Mouse (Mus musculus) kidney, postnatal 36 days (tissue): ENCODE results near the gene Retreg1.

Experiments
- DNase-seq, 2 experiments: peaks; one replicate each; pipeline ENCODE4 v3.0.0; 2021 to 2022; ENCODE audit warnings: mixed read lengths in 2 of 2

Gene Retreg1

DNA sequence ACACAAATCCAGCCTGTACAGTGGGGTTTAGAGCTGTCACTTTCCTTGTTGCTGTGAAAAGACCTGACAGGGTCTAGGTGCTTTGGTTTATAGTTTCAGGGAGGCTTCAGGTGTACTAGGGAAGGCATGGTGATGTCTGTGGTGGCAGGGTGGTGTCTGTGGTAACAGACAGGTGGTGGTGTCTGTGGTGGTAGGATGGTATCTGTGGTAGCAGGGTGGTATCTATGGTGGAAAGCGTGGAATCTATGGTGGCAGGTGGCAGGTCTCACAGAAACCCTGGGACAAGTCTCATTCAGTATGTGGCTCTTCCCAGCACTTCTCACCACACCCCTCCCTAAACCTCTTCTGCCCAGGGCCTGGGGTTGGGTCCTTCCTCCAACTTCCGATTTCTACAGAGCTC lies 8.7 kb upstream of the Retreg1 start:
- no peak for DNase-seq

GRCm38 (mm10) chr15:25834920-25835674 lies 7.9 kb upstream of the Retreg1 start:
- DNase-seq, result no peak

DNA sequence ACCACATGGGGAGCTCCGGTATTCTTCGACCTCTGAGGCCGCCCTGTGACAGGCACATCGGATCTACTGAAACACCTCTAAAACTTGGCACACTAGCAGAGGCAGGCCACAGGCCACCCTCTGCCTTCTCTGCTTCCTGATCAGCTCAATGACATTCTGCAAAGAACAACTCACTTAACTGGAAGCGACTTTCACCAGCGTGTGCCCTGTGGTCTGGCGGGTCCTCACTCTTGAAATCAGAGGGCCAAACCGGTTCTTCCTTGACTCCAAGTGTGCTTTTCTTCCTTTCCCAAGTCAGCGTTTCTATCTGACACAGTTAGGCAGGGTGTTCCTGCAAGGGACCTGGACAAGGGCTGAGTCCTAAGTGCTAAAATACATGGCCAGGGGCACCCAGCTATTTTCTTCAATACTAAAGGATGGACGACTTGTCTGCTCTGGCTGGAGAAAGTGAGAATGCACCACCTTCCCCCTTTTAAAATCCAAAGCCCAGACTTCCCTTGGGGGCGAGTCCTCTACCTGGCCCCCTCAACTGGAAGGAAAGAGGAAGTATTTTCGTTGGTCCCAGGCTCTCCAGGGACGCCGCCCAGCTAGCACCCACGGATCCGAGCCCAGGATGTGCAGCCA lies 406 bp upstream of the Retreg1 start:
- peak; percentile 26 to 27 for DNase-seq

DNA sequence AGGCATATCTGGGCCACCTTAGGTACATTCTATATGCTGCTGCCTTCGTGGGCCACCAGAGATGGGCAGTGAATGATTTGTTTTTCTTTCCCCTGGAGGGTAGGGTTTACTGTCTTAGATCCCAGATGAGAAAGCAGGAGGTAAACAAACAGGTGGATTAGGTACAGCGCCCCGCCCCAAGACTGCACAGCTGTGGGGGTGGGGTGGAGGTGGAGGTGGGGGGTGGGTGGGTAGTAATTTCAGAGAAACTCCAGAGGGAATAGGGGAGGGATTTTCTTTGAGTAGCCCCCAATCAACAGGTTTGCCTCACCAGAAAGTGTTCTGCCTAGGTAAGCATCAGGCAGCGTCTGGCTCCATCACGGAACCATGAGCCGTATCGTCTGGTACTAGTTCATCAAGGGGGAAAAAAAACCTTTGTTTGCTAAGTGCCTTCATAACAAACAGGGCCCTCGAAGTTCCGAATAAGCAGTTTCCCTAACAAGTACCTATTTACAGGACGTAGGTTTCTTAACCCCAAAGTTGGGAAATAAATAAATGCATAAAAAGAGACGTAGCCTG lies 1.1 kb downstream of the Retreg1 start:
- peak; percentile 37 to 47 for DNase-seq

DNA sequence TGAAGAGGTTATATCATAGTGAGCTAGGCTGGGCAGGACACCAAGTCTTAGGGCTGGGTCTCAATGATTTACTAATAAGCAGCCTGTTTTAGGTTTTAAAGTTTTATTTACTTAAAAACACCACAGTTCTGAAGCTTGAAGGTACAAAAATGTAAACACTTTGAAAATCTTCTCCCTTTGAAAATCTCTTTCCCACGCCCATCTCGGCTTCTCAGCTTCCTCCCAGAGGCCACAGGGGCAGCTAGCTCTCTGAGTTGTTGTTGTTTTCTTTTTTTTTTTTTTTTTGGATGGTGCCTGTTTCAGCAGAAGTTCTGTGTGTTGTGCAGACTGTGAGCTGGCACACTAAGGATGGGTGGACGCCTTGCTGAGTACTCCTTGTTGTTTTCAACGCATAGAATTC lies 1.8 kb downstream of the Retreg1 start:
- peak in 1 of 2 experiments; percentile 22 for DNase-seq

DNA sequence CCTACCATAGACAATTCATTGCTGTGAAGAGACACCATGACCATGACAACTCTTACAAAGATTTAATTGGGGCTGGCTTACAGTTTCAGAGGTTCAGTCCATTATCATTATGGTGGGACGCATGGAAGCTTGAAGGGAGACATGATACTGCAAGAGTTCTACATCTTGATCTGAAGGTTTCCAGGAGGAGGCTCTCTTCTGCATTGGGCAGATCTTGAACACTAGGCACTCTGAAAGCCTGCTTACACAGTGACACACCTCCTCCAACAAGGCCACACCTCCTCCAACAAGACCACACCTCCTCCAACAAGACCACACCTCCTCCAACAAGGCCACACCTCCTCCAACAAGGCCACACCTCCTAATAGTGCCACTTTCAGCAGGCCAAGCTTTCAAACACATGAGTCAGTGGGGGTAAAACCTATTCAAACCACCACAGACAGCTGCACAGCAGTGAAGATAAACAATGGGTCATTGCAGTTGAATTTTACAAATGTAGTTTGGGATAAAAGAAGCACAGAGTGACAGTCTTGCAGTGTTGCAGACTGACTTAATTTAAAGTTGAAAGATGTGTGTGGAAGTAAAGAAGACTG lies 4.7 kb downstream of the Retreg1 start:
- no peak for DNase-seq

- no peak for DNase-seq
These were observed 7.6 kb downstream of the Retreg1 start for GRCm38 (mm10) chr15:25850552-25850951.

DNA sequence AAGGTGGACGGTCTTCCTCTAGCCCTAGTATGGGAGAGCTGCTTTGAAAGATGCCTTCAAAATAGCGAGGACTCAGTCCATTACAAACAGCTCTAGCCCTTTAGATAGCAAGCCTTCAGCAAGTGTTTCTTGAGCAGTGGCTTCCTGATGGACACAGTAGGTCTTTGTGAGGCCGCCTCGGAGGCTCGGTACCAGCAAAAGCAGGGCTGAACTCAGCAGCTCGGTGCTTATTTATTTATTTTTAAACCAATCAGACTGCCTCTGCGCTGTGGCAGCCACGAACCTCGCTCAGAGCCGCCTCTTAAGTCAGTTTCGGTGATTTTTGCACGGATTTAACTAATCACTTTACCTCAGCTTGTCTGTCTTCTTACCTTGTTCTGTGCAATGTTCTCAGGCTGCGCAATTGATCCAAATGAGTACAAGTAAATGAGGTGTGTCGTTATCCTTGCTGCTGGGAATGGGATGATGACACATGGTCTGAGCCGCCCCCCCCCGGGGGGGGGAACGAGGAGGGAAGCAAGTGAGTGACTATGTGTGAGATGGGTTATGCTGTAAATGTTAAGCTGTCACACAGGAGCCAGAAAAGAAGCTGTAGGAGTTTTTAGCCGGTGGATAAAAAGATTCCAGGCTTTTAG lies 11.4 kb downstream of the Retreg1 start:
- DNase-seq, result no peak

- peak; percentile 41 to 47 for DNase-seq
These were observed 15.7 kb downstream of the Retreg1 start for GRCm38 (mm10) chr15:25858611-25859058.

- DNase-seq, result no peak
These were observed 16.5 kb downstream of the Retreg1 start for GRCm38 (mm10) chr15:25859469-25859868.

DNA sequence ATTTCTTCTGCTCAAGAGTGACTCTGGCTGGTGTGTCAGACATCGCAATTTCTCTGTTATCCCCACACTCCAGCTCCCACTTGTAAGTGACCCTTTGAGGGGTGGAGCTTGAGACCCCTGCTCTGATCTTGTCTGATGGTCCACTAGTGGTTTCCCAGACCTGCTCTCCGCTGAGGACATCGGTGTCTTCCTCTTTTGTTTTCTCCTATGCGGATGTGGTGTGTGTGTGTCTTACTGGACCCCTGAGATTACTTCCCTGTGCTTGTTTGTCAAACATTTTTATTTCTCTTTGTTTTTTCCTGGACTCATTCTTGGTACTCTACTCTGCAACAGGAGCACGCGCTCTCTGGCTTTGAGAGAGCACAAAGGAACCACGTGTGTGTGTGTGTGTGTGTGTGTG lies 18.9 kb downstream of the Retreg1 start:
- DNase-seq, result no peak

DNA sequence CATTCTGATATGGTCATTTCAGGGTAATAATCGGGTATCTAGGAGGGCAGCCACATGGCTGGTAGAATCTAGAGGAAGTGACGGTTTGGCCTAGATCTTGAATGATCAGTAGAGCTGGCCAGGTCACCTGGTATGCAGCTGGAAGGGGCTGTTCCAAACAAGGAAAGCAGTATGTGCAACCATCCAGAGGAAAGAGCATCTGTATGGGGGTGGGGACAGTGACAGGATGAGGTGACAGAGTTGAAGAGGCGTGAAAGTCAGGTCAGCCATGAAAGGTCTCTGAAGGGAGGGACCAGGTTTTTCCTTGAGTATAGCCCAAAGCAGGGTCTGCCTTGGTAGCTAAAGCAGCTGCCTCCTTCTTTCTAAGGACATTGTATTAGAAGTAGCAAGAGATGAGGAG lies 22.6 kb downstream of the Retreg1 start:
- DNase-seq, result no peak

DNA sequence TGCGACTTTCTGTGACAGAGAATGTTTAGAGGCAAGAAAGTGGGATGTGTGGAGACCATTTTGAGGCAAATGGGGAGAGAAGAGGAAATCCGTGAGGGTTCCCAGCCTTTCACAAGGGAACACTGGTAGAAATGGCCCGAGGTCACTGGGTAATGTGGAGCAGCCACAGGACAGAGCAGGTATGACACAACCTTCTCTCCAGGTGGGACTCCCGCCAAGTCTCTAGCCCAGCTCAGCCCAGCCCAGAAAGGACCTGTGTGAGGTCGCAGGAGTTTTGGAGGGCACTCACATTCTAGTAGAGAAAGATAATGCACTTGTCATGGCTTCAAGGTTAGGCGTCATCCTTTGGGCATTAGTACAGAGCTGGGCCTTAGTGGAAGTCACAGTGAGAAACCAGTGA lies 23.1 kb downstream of the Retreg1 start:
- DNase-seq, result peak; percentile 42 to 50

DNA sequence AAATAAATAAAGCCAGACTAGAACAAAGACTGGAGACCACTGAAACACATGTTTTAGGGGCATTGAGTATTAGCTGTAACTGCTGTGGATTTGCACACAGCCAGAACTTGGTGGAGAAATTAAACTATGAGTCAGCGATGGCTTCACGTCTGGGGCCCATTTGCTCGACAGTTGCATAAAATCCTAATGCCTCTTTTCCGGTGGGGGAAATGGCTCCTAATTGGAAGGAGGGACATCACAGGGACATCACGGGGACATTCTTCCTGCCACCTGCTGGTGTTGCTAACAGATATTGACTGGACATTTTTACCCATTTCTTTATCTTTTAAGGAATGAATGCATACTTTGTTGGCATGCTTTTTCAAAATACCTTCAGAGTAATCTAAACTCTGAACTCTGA lies 26.1 kb downstream of the Retreg1 start:
- no peak for DNase-seq

DNA sequence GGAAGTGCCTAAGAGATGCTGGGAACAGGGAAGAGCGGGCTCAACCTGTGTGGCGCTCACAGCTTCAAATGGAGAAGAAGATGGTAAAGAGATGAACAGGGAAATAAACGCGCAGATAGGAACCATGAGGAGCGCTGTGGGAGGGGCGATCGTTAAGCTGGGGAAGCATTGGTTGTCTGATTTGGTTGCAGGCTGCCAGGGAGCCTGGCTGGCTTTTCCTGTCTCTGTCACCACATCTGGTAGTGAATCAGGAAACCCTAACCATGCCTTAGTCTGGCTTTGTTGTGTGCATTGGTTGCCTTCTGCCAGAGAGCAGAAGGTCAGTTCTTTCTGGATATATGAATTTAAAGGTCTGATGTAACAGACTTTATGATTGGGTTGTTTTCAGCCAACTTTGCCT lies 28.5 kb downstream of the Retreg1 start:
- DNase-seq, result no peak

GRCm38 (mm10) chr15:25872118-25872517 lies 29.1 kb downstream of the Retreg1 start:
- no peak for DNase-seq

- no peak for DNase-seq
These were observed 29.7 kb downstream of the Retreg1 start for GRCm38 (mm10) chr15:25872657-25873056.

GRCm38 (mm10) chr15:25873536-25873935 lies 30.6 kb downstream of the Retreg1 start:
- DNase-seq, result no peak

DNA sequence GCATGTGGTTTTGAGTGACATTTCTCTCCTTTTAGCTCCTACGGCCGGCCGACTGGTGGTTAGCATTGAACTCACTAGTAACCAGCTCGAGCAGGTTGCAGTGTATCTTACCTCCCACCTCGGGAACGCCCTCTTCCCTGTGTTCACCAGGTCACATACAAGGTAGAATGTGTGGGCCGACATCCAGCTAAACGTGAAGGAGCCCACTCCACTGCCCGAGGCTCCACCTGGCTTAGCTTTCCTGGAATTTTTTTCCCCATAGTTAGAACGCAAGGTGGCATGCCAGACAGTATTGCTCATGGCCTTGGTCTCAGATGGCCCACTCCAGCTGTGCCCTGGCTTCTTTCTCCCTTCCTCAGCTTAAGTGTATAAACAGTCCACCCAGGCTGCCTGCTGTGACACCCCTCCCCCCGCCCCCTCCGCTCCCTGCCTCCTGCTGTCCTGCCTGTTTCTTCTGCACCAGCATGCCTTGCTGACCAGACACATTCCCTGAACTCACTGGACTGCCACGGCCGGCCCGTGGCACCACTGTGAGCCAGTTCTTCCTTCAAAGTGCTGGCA lies 33.7 kb downstream of the Retreg1 start:
- DNase-seq, result peak; percentile 79 to 90

DNA sequence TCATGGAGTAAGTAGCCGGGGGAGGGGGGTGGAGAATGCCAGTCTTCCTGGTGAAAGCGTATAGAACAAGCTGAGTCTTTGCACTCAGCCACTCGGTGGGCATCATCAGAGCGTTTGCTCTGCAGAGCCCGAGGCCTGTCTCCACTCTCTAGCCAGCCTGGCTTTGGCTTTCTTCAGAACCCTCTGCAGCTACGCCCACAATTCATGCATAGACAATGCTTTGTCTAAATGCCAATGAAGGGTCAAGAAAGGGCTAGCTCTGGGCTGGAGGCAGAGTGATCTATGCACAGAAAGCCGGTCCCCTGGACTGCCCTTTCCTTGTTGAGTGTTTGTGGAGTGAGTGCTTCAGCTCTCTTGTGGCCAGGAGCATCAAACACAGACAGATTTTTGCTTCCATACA lies 34.8 kb downstream of the Retreg1 start:
- DNase-seq, result peak; percentile 25 to 29

DNA sequence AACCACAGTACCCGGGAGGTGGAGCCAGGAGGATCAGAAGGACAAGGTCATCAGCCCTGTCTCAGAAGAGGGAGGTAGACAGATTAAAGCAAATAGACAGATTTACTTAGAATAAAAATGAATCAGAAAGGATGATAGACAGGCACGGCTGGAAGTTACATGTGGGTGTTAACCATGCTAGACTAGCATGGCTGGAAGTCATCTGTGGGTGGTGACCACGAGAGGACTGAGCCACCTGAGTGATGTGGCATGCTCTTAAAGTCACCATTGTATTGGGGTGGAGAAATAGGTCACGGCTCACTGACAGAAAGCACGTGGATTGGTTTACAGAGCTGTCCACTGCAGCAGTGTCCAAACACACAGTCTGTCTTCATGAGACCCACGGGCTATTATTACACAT lies 36.2 kb downstream of the Retreg1 start:
- DNase-seq, result peak in 1 of 2 experiments; percentile 40

GRCm38 (mm10) chr15:25880192-25880591 lies 37.2 kb downstream of the Retreg1 start:
- no peak for DNase-seq

DNA sequence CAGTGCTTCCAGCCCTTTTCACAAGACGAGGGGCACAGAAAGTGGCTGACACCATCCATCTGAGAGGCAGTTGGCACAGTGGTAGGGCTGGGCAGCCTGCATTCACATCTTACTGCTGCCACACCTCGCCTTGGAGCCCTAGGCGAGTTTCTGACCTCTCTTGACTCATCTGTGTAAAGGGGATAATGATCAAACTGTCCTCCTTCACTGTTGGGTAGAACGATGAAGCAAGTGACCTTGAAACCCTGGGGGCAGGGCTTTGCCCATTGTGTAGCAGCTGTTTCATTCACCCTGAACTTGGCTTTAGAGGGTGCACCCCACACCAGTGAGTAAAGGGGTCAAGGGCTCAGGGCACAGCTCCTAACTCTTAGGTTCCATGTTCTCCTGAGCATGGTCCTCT lies 39.0 kb downstream of the Retreg1 start:
- peak; percentile 40 to 55 for DNase-seq
